Mouse (Mus musculus): ENCODE measurements around the gene C9. TPM values are rescaled to one million over a fixed set of nuclear protein-coding genes. Genes with fewer than 3 reads are reported as not detected.

The C9 gene
- not detected for polyA plus RNA-seq (2015; fragmentation: Illumina TruSeq; extraction: RNeasy Lipid Tissue Mini Kit (QIAGEN cat#74804); ENCODE audit: low read depth, low replicate concordance)

DNA sequence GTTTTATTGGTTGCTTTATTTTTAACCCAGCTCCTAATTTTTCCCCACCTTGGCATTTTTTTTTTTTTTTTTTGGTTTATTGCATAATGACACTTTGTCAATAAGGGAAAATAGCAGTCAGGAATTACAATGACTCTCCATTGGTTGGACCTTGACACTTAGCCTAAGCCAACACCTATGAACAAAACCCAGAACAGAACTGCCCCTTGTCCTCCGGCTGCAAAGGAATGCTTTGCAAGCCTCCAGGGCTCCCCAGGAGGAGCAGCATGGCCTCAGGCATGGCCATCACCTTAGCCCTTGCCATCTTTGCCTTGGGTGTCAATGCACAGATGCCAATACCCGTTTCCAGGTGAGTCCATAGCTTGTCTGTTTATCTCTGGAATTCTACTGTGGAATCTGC lies at the start of gene C9:
TSS of gene C9 (plus strand) at position 193 of the 400 bp plus-strand sequence.

DNA sequence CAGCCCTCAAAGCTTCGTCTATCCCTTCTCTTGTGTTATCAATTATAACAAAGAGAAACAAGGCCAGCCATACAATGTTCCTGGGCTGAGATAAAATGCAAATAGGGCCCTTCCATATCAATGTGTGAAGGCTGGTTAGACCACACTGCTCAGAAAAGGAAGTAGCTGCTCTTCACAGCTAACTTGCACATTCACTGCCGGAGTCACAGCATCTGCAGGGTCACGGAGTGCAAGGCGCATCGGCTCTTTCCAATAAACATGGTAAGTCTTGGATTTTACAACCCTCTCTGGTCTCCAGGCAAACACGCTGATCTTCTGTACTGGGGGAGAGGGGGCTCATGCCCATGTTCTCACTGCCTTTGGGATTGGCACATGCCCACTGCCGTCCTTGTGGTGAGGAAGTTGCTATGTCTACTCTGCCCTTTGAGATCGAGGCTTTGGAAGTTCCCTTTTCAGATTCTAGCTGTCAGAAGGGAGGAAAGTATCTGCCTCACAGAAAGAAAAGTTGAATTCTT lies 77.6 kb downstream of the C9 start, which contains the start of gene Fyb:
TSS of gene Fyb (plus strand) at position 201 of the 515 bp plus-strand sequence.

Other genes starting within 250 kb of the C9 start
- gene Dab2, start 145.5 kb upstream of the C9 start, polyA plus RNA-seq (2015; fragmentation: Illumina TruSeq; extraction: RNeasy Lipid Tissue Mini Kit (QIAGEN cat#74804); ENCODE audit: low read depth, low replicate concordance): 11.4 TPM
- 4.6 TPM for gene Fyb, start 77.5 kb downstream of the C9 start, polyA plus RNA-seq (2015; fragmentation: Illumina TruSeq; extraction: RNeasy Lipid Tissue Mini Kit (QIAGEN cat#74804); ENCODE audit: low read depth, low replicate concordance)

Data from brain, adult 10 weeks (tissue).